Mouse (Mus musculus) gastrocnemius, postnatal 36 days (tissue): Measurements from ENCODE around the gene Notch4. TPM values are rescaled to one million over a fixed set of nuclear protein-coding genes. Genes with fewer than 3 reads are reported as not detected.

Experiments
- DNase-seq, 2 experiments: peaks; one replicate each; pipeline ENCODE4 v3.0.0; 2022
- intact Hi-C: fragments of 180-260 bp; cut with DNase I; formaldehyde crosslinking; loops from one replicate; pipeline ENCODE4 v1.15.1; 2025
- total RNA-seq, 2 experiments: library from RNA; stranded (reverse); gene quantifications; 2 replicates each; pipeline ENCODE4 v1.2.3; 2021

Gene Notch4
- total RNA-seq, 2 experiments from 2014 or later = 11.0 to 14.0 TPM

GRCm38 (mm10) chr17:34613830-34614229 is 49.8 kb downstream of the Notch4 start:
- no peak for DNase-seq
- intact Hi-C loops = no loop called here

- no peak for DNase-seq
- intact Hi-C loops = loop anchor here (5.0 kb wide), 2 partner anchors 44 to 174 kb away; no protein-coding TSS in a partner anchor
Measured at GRCm38 (mm10) chr17:34615871-34616270, 51.8 kb downstream of the Notch4 start, which contains the start of gene Egfl8. Egfl8 (minus strand) TSS chr17:34615971.

- DNase-seq = peak; percentile 48 to 55
- intact Hi-C loops = loop anchor here (5.0 kb wide), 2 partner anchors 47 to 177 kb away; no protein-coding TSS in a partner anchor
Measured at GRCm38 (mm10) chr17:34618999-34619398, 54.9 kb downstream of the Notch4 start.

GRCm38 (mm10) chr17:34621006-34621405 is 56.9 kb downstream of the Notch4 start:
- intact Hi-C loops = no loop called here

GRCm38 (mm10) chr17:34623161-34623560 is 59.1 kb downstream of the Notch4 start:
- intact Hi-C loops = no loop called here
- no peak for DNase-seq

More at GRCm38 (mm10) chr17:34621006-34621405, 56.9 kb downstream of the Notch4 start:
- DNase-seq = no peak

GRCm38 (mm10) chr17:34624981-34625380 is 60.9 kb downstream of the Notch4 start:
- DNase-seq = no peak
- intact Hi-C loops = no loop called here

- intact Hi-C loops = no loop called here
- DNase-seq = no peak
Measured at GRCm38 (mm10) chr17:34626062-34626772, 62.1 kb downstream of the Notch4 start.

GRCm38 (mm10) chr17:34626773-34627092 is 62.7 kb downstream of the Notch4 start:
- intact Hi-C loops = no loop called here
- no peak for DNase-seq

GRCm38 (mm10) chr17:34627093-34627942 is 63.2 kb downstream of the Notch4 start:
- DNase-seq = peak; percentile 75 to 79
- intact Hi-C loops = no loop called here

- intact Hi-C loops = no loop called here
- DNase-seq = peak; percentile 32 to 55
Measured at GRCm38 (mm10) chr17:34627943-34628643, 64.0 kb downstream of the Notch4 start, which contains the start of gene Ppt2. Ppt2 (minus strand) TSS chr17:34628510.

GRCm38 (mm10) chr17:34628644-34628967 is 64.5 kb downstream of the Notch4 start:
- no peak for DNase-seq
- intact Hi-C loops = no loop called here

GRCm38 (mm10) chr17:34629221-34629751 is 65.2 kb downstream of the Notch4 start, which contains the start of gene Prrt1:
Prrt1 (plus strand) TSS chr17:34629533.
- intact Hi-C loops = no loop called here
- DNase-seq = no peak

- intact Hi-C loops = no loop called here
- DNase-seq = no peak
Measured at GRCm38 (mm10) chr17:34629796-34630603, 65.9 kb downstream of the Notch4 start.

- no peak for DNase-seq
- intact Hi-C loops = no loop called here
Measured at GRCm38 (mm10) chr17:34630761-34631301, 66.8 kb downstream of the Notch4 start.

- intact Hi-C loops = no loop called here
- DNase-seq = no peak
Measured at GRCm38 (mm10) chr17:34631647-34632046, 67.6 kb downstream of the Notch4 start.

GRCm38 (mm10) chr17:34632261-34632691 is 68.2 kb downstream of the Notch4 start:
- intact Hi-C loops = no loop called here
- peak; percentile 66 to 77 for DNase-seq

- intact Hi-C loops = no loop called here
- no peak for DNase-seq
Measured at GRCm38 (mm10) chr17:34635671-34636070, 71.6 kb downstream of the Notch4 start.

GRCm38 (mm10) chr17:34637459-34637858 is 73.4 kb downstream of the Notch4 start:
- DNase-seq = no peak
- intact Hi-C loops = no loop called here
